Mouse (Mus musculus): ENCODE results near the gene Mlana.

DNA sequence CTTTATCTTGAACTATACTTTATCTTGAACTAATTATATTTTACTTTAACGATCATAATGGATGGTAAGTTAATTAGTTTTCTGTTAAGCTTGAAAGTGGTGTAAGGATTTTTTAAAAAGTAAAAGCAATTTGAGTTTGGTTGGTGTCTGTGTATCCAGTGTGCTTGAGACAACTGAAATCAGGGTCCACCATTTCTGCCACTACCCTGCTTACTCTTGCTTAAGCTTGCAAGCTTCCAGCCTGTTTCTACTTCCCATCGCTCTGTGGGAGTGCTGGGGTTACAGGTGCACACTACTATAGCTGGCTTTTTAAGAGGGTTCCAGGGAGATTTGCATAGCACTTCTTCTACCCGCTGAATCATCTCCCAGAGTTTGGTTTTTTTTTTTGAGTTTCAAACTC is 11.8 kb downstream of the Mlana start:
- no peak for TF ChIP-seq POLR2A (IDR thresholded peaks at IDR 0.05; ENCODE audit: control insufficient read depth, low read depth, low read length)
- TF ChIP-seq CTCF (IDR thresholded peaks at IDR 0.05; ENCODE audit: control insufficient read depth, insufficient read depth, insufficient replicate concordance, low read depth, low read length) = no peak

Measured in testis, adult 2 months (tissue).